Mouse (Mus musculus): Measurements from ENCODE around the gene Gm21708. TPM values are rescaled to one million over a fixed set of nuclear protein-coding genes. Genes with fewer than 3 reads are reported as not detected.
"Not testable (repeated sequence)": the region's sequence is repeated elsewhere in the genome, so short reads cannot be mapped to it uniquely, and the experiment has no call there.

Gm21708 gene
- polyA plus RNA-seq (2012; rRNA removed), result not detected in 2 replicates

DNA sequence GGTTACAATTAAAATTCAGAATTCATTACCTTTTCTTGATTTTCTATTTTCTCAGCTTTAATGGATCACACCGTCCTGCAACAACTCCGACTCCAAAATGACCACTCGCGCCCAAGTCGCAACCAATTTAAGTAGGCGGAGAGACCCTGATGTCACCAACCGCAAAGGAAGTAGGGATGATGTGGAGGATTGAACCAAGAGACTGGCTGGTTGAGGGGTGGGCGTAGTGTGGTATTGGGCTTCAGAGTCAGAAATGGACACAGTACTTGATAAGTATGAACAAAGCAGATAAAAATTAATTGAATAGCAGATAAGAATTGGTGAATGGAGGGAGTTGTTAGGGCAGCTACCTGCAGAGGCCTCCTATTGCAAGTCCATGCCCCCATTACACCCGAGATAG is at the start of gene Gm21708, which contains the start of gene Gm21704:
TSS of gene Gm21708 (minus strand) at position 101 of the 400 bp plus-strand sequence.
TSS of gene Gm21704 (minus strand) at position 101 of the 400 bp plus-strand sequence.
- not testable (repeated sequence) for DNase-seq (ENCODE audit: low read depth)

Other genes with a start within 250 kb of the Gm21708 start
- not detected in 2 replicates for gene Gm21677, start 103.7 kb downstream of the Gm21708 start, polyA plus RNA-seq (2012; rRNA removed)
- not detected in 2 replicates for gene Gm21693, start 64.8 kb downstream of the Gm21708 start, polyA plus RNA-seq (2012; rRNA removed)
- gene Gm21704, start within 50 bp of the Gm21708 start, polyA plus RNA-seq (2012; rRNA removed), result not detected in 2 replicates